Mouse (Mus musculus) retina, embryonic 14.5 days (tissue): ENCODE data around the gene Nol4l.

Experiments
- DNase-seq: peaks from one replicate; pipeline ENCODE4 v3.0.0-alpha.2; 2015; ENCODE audit warnings: low spot score

Gene Nol4l

GRCm38 (mm10) chr2:153543911-153544730 lies 14.3 kb upstream of the Nol4l start:
- DNase-seq = no peak

- no peak for DNase-seq
These were observed 13.3 kb upstream of the Nol4l start for GRCm38 (mm10) chr2:153542936-153543668.

GRCm38 (mm10) chr2:153538898-153539297 lies 9.1 kb upstream of the Nol4l start:
- DNase-seq = no peak

GRCm38 (mm10) chr2:153533981-153534380 lies 4.2 kb upstream of the Nol4l start:
- DNase-seq = no peak

- no peak for DNase-seq
These were observed 1.2 kb upstream of the Nol4l start for GRCm38 (mm10) chr2:153530948-153531347.

GRCm38 (mm10) chr2:153529365-153529781 lies 398 bp downstream of the Nol4l start:
- DNase-seq = peak; percentile 58

- DNase-seq = peak; percentile 59
These were observed 1.0 kb downstream of the Nol4l start for GRCm38 (mm10) chr2:153528571-153529364.

- DNase-seq = peak; percentile 74
These were observed 1.9 kb downstream of the Nol4l start for GRCm38 (mm10) chr2:153527580-153528531.

- DNase-seq = no peak
These were observed 2.8 kb downstream of the Nol4l start for GRCm38 (mm10) chr2:153526850-153527530.

- peak; percentile 52 for DNase-seq
These were observed 3.9 kb downstream of the Nol4l start for GRCm38 (mm10) chr2:153525906-153526311.

- no peak for DNase-seq
These were observed 5.0 kb downstream of the Nol4l start for GRCm38 (mm10) chr2:153524727-153525126.

- no peak for DNase-seq
These were observed 6.1 kb downstream of the Nol4l start for GRCm38 (mm10) chr2:153523656-153524055.

GRCm38 (mm10) chr2:153523143-153523542 lies 6.6 kb downstream of the Nol4l start:
- no peak for DNase-seq

GRCm38 (mm10) chr2:153522270-153522669 lies 7.5 kb downstream of the Nol4l start:
- peak; percentile 66 for DNase-seq

- no peak for DNase-seq
These were observed 9.7 kb downstream of the Nol4l start for GRCm38 (mm10) chr2:153520057-153520456.

GRCm38 (mm10) chr2:153516961-153517360 lies 12.8 kb downstream of the Nol4l start:
- peak; percentile 45 for DNase-seq

GRCm38 (mm10) chr2:153515582-153515981 lies 14.2 kb downstream of the Nol4l start:
- DNase-seq = no peak

GRCm38 (mm10) chr2:153514497-153515380 lies 15.0 kb downstream of the Nol4l start:
- DNase-seq = no peak

GRCm38 (mm10) chr2:153513983-153514382 lies 15.8 kb downstream of the Nol4l start:
- DNase-seq = no peak
